Mouse (Mus musculus) stomach, postnatal 0 days (tissue): ENCODE results near the gene Gucy2f. TPM values are rescaled to one million over a fixed set of nuclear protein-coding genes. Genes with fewer than 3 reads are reported as not detected.

Experiments used
- ATAC-seq: fragments of 200-750 bp; cut with Nextera tagmentation; 2 replicates; pipeline ENCODE4 v1.8.0; 2017; ENCODE audit not compliant: low FRiP score, low TSS enrichment
- DNase-seq: peaks from one replicate; pipeline ENCODE4 v3.0.0-alpha.2; 2016; ENCODE audit warnings: low spot score
- H3K27ac ChIP-seq: fragments of 300-500 bp; sonication (generic); replicated peaks from 2 replicates; pipeline ENCODE4 v1.5.1; 2014; ENCODE audit warnings: mild to moderate bottlenecking, control low read depth
- H3K27me3 ChIP-seq: fragments of 300-500 bp; sonication (generic); 2 replicates; pipeline ENCODE4 v1.6.1; 2014; ENCODE audit warnings: low read length; ENCODE audit not compliant: control insufficient read depth, insufficient read depth
- H3K36me3 ChIP-seq: fragments of 300-500 bp; sonication (generic); 2 replicates; pipeline ENCODE4 v1.6.1; 2014; ENCODE audit warnings: low read length, mixed read lengths; ENCODE audit not compliant: control insufficient read depth, insufficient read depth
- H3K4me1 ChIP-seq: fragments of 300-500 bp; sonication (generic); replicated peaks from 2 replicates; pipeline ENCODE4 v1.6.1; 2014; ENCODE audit warnings: antibody characterized with exemption; ENCODE audit not compliant: control insufficient read depth, insufficient read depth
- H3K4me2 ChIP-seq: fragments of 300-500 bp; sonication (generic); replicated peaks from 2 replicates; pipeline ENCODE4 v1.6.1; 2014; ENCODE audit warnings: low read depth, mild to moderate bottlenecking, control low read depth, moderate library complexity
- H3K4me3 ChIP-seq: fragments of 300-500 bp; sonication (generic); 2 replicates; pipeline ENCODE4 v1.5.1; 2014; ENCODE audit warnings: low read depth, low read length, control low read depth
- H3K9ac ChIP-seq: fragments of 300-500 bp; sonication (generic); 2 replicates; pipeline ENCODE4 v1.6.1; 2014; ENCODE audit warnings: mild to moderate bottlenecking, low read length, control low read depth, mixed read lengths
- H3K9me3 ChIP-seq: fragments of 300-500 bp; sonication (generic); 2 replicates; pipeline ENCODE4 v1.6.1; 2016; ENCODE audit warnings: low read length; ENCODE audit not compliant: control insufficient read depth
- CTCF ChIP-seq: IDR thresholded peaks from 2 replicates; pipeline ENCODE4 v1.5.1; 2016; ENCODE audit warnings: antibody characterized with exemption, low read depth, mild to moderate bottlenecking, moderate library complexity
- EP300 ChIP-seq: optimal IDR thresholded peaks from 2 replicates; pipeline ENCODE3; 2016; ENCODE audit warnings: antibody characterized with exemption
- WGBS: fragments of 180-500 bp; shearing (Covaris S2); extraction: QIAGEN DNeasy Blood & Tissue Kit; methylation state at CpG from one replicate; pipeline ENCODE4 v1.1.7; 2014; 5-methylcytosine and 5-hydroxymethylcytosine counted together
- polyA plus RNA-seq: library from polyadenylated mRNA; unstranded; fragments of >200 nt; fragmentation: Nextera tagmentation; extraction: Ambion mirVana; gene quantifications from 2 replicates; pipeline ENCODE4 v1.2.1, GENCODE M21; 2015

The Gucy2f gene
- polyA plus RNA-seq, 1 experiment from 2014 or later: not detected

DNA sequence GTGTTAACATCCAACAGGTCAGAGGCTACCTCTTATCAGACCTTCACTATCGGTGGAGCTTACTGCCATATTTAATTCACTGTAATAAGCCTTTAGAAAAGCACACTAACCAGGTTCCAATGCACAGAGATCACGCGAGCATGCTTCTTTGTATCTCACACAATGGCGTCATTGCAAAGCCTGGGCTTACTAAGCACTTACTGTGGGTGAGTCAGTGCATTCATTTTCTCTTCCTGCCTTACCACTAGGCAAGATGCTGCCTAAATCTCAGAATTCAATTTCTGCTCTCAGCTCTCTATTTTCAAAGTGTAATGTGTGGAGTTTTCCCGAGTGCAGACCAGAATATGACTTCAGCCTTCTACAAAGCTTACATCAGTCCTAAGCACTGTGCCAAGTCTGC is 101.2 kb downstream of the Gucy2f start:
- no peak overlapping the region for H3K4me2 ChIP-seq
- 67% methylated on average over 5 of the region's 5 CpGs for WGBS
- TF ChIP-seq EP300: no peak
- no peak for TF ChIP-seq CTCF

GRCm38 (mm10) chrX:142062585-142062984 is 134.1 kb downstream of the Gucy2f start:
- ATAC-seq: no peak
- Histone ChIP-seq H3K9ac (no peak overlapping the region), H3K27ac (no peak overlapping the region), H3K4me1 (no peaks in the 10 kb centered on the region), H3K27me3 (no peaks in the 10 kb centered on the region), H3K4me3 (no peak overlapping the region), H3K9me3 (no peaks in the 10 kb centered on the region), H3K36me3 (no peaks in the 10 kb centered on the region), H3K4me2 (no peak overlapping the region)
- TF ChIP-seq EP300 (no peak), CTCF (no peak)
- WGBS: 54% methylated on average over 3 of the region's 3 CpGs
- no peak for DNase-seq

More for the DNA sequence above, 101.2 kb downstream of the Gucy2f start:
- no peak for ATAC-seq
- no peak overlapping the region for H3K9ac ChIP-seq
- no peak overlapping the region for H3K27ac ChIP-seq
- no peaks in the 10 kb centered on the region for H3K36me3 ChIP-seq
- no peaks in the 10 kb centered on the region for H3K27me3 ChIP-seq
- H3K9me3 ChIP-seq: no peaks in the 10 kb centered on the region
- H3K4me1 ChIP-seq: no peaks in the 10 kb centered on the region
- DNase-seq: no peak
- H3K4me3 ChIP-seq: no peak overlapping the region

Other genes starting within 250 kb of the Gucy2f start
- 16.0 and 16.8 TPM in 2 replicates for gene Nxt2, start 29.8 kb upstream of the Gucy2f start, polyA plus RNA-seq
- 11.3 and 11.8 TPM in 2 replicates for gene Kcne1l, start 109.4 kb upstream of the Gucy2f start, polyA plus RNA-seq
- gene Acsl4, start 193.6 kb upstream of the Gucy2f start, polyA plus RNA-seq: 7.9 and 9.1 TPM in 2 replicates